Mouse (Mus musculus) lung, embryonic 15.5 days (tissue): ENCODE data around the gene A3galt2. TPM values are rescaled to one million over a fixed set of nuclear protein-coding genes. Genes with fewer than 3 reads are reported as not detected.

Experiments used
- ATAC-seq: fragments of 200-750 bp; cut with Nextera tagmentation; 2 replicates; pipeline ENCODE4 v1.8.0; 2017; ENCODE audit warnings: moderate number of reproducible peaks, borderline replicate concordance; ENCODE audit not compliant: low FRiP score, low TSS enrichment; ENCODE audit errors: extremely low read depth
- H3K27ac ChIP-seq: fragments of 300-500 bp; sonication (generic); 2 replicates; pipeline ENCODE4 v1.5.1; 2015; ENCODE audit warnings: moderate library complexity, mild to moderate bottlenecking, inconsistent platforms
- H3K27me3 ChIP-seq: fragments of 300-500 bp; sonication (generic); 2 replicates; pipeline ENCODE4 v1.6.1; 2015; ENCODE audit warnings: inconsistent platforms
- H3K36me3 ChIP-seq: fragments of 300-500 bp; sonication (generic); 2 replicates; pipeline ENCODE4 v1.6.1; 2015; ENCODE audit warnings: inconsistent platforms
- H3K4me1 ChIP-seq: fragments of 300-500 bp; sonication (generic); 2 replicates; pipeline ENCODE4 v1.6.1; 2015; ENCODE audit warnings: inconsistent platforms
- H3K4me2 ChIP-seq: fragments of 300-500 bp; sonication (generic); 2 replicates; pipeline ENCODE4 v1.6.1; 2015; ENCODE audit warnings: inconsistent platforms, mild to moderate bottlenecking, moderate library complexity
- H3K4me3 ChIP-seq: fragments of 300-500 bp; sonication (generic); 2 replicates; pipeline ENCODE4 v1.5.1; 2015; ENCODE audit warnings: mild to moderate bottlenecking, inconsistent platforms
- H3K9ac ChIP-seq: fragments of 300-500 bp; sonication (generic); 2 replicates; pipeline ENCODE4 v1.6.1; 2015; ENCODE audit warnings: inconsistent platforms
- H3K9me3 ChIP-seq: fragments of 300-500 bp; sonication (generic); 2 replicates; pipeline ENCODE4 v1.6.1; 2016; ENCODE audit warnings: inconsistent platforms
- WGBS: fragments of 180-500 bp; shearing (Covaris S2); methylation state at CpG from one replicate; pipeline ENCODE4 v1.1.7; 2015; 5-methylcytosine and 5-hydroxymethylcytosine counted together
- polyA plus RNA-seq: library from polyadenylated mRNA; unstranded; fragments of >200 nt; fragmentation: Nextera tagmentation; extraction: Ambion mirVana; gene quantifications from 2 replicates; pipeline ENCODE4 v1.2.1, GENCODE M21; 2015

A3galt2 gene
- polyA plus RNA-seq, 1 experiment from 2014 or later: 0.20 TPM

GRCm38 (mm10) chr4:128742379-128742970 lies 12.7 kb upstream of the A3galt2 start:
- no peaks in the 10 kb centered on the region for H3K27me3 ChIP-seq
- WGBS: 62% methylated on average over 10 of the region's 10 CpGs
- no peak overlapping the region for H3K27ac ChIP-seq
- H3K9ac ChIP-seq: no peak overlapping the region
- no peaks in the 10 kb centered on the region for H3K9me3 ChIP-seq
- H3K4me3 ChIP-seq: no peak overlapping the region
- peaks cover 45% of the 10 kb centered on the region for H3K36me3 ChIP-seq
- peaks cover 17% of the 10 kb centered on the region for H3K4me1 ChIP-seq
- H3K4me2 ChIP-seq: no peak overlapping the region
- no peak for ATAC-seq

- no peak overlapping the region for H3K4me2 ChIP-seq
- no peak overlapping the region for H3K4me3 ChIP-seq
- no peak for ATAC-seq
- no peaks in the 10 kb centered on the region for H3K27me3 ChIP-seq
- no peak overlapping the region for H3K27ac ChIP-seq
- H3K9me3 ChIP-seq: no peaks in the 10 kb centered on the region
- H3K9ac ChIP-seq: no peak overlapping the region
- peaks cover 51% of the 10 kb centered on the region for H3K36me3 ChIP-seq
- WGBS: 74% methylated on average over 12 of the region's 12 CpGs
- H3K4me1 ChIP-seq: peaks cover 12% of the 10 kb centered on the region
Observed at GRCm38 (mm10) chr4:128743031-128743626, 12.0 kb upstream of the A3galt2 start.

GRCm38 (mm10) chr4:128745160-128745559 lies 10.0 kb upstream of the A3galt2 start:
- ATAC-seq: no peak
- no peak overlapping the region for H3K9ac ChIP-seq
- WGBS: 83% methylated on average over 8 of the region's 8 CpGs
- H3K36me3 ChIP-seq: peaks cover 72% of the 10 kb centered on the region
- no peak overlapping the region for H3K4me3 ChIP-seq
- no peaks in the 10 kb centered on the region for H3K9me3 ChIP-seq
- no peaks in the 10 kb centered on the region for H3K27me3 ChIP-seq
- peaks cover 7% of the 10 kb centered on the region for H3K4me1 ChIP-seq
- no peak overlapping the region for H3K27ac ChIP-seq
- H3K4me2 ChIP-seq: no peak overlapping the region

GRCm38 (mm10) chr4:128747614-128748270 lies 7.4 kb upstream of the A3galt2 start:
- ATAC-seq: no peak
- Histone ChIP-seq H3K4me2 (no peak overlapping the region), H3K27me3 (no peaks in the 10 kb centered on the region), H3K27ac (no peak overlapping the region), H3K4me3 (no peak overlapping the region), H3K9me3 (no peaks in the 10 kb centered on the region), H3K9ac (no peak overlapping the region), H3K4me1 (no peaks in the 10 kb centered on the region), H3K36me3 (peaks cover 96% of the 10 kb centered on the region)
- 55% methylated on average over 22 of the region's 22 CpGs for WGBS

- ATAC-seq: no peak
- H3K27me3 ChIP-seq: no peaks in the 10 kb centered on the region
- H3K4me2 ChIP-seq: no peak overlapping the region
- peaks cover 97% of the 10 kb centered on the region for H3K36me3 ChIP-seq
- H3K27ac ChIP-seq: no peak overlapping the region
- H3K9me3 ChIP-seq: no peaks in the 10 kb centered on the region
- H3K4me1 ChIP-seq: no peaks in the 10 kb centered on the region
- no peak overlapping the region for H3K4me3 ChIP-seq
- no peak overlapping the region for H3K9ac ChIP-seq
- 93% methylated on average over 7 of the region's 7 CpGs for WGBS
Observed at GRCm38 (mm10) chr4:128748309-128748708, 6.9 kb upstream of the A3galt2 start.

DNA sequence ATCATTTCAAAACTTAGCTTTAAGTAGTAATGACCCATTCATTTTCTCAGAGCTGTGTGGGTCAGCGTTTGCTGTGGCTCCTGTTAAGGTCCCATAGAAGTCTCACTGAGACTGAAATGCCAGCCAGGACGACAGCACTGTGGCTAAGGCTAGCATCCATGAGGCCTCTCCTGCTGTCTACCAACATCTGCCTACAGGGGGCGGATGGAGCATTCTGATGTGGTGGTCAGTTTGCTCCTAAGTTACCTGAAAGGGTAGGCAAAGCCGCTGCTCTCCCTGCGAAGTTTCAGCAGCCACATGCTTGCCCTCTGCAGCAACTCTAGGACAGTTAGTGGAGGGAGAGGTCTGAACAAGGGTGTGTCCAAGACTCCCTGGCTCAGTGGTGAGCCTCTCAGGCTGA lies 4.2 kb upstream of the A3galt2 start:
- no peaks in the 10 kb centered on the region for H3K27me3 ChIP-seq
- no peak for ATAC-seq
- H3K27ac ChIP-seq: no peak overlapping the region
- H3K4me1 ChIP-seq: no peaks in the 10 kb centered on the region
- 63% methylated on average over 5 of the region's 5 CpGs for WGBS
- H3K9ac ChIP-seq: no peak overlapping the region
- no peak overlapping the region for H3K4me2 ChIP-seq
- no peak overlapping the region for H3K4me3 ChIP-seq
- peaks cover 79% of the 10 kb centered on the region for H3K36me3 ChIP-seq
- H3K9me3 ChIP-seq: no peaks in the 10 kb centered on the region

DNA sequence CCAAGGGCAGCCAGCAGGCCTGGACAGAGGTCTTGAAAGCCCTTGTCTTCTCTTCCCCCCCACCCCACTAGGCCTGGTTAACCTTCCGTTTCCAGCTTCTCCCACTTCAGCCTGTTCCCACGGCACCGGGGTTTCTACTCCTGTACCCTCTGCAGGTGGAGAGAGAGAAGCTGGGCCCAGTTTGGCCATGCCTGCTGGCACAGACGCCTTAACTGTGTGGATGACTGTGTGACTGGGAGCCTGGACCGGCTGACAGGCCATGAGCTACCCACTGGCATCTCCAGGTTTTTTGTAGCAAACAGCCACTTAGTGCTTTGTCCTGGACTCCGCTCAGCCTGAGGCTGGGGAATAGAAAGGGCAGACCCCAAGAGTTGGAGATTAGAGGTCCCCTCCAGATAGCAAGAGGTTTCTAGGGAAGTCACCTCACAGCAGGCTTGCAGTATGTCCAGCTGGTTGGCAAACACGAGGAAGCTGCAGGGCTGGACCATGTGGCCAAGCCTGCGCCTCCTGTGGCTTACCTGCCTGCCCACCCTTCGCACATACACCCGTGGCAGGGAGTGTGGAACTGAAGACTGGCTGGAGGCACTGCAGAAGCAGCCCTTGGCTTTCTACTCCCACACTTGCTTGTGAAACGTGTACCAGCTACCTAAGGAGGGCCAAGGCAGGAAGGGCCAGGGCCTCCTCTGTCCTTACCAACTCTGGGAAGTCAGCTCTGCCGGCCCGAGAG lies 3.0 kb upstream of the A3galt2 start:
- H3K4me3 ChIP-seq: no peak overlapping the region
- no peaks in the 10 kb centered on the region for H3K27me3 ChIP-seq
- no peak overlapping the region for H3K27ac ChIP-seq
- H3K4me2 ChIP-seq: no peak overlapping the region
- peaks cover 67% of the 10 kb centered on the region for H3K36me3 ChIP-seq
- H3K4me1 ChIP-seq: no peaks in the 10 kb centered on the region
- no peak; the same call in 1 of the 2 replicates for ATAC-seq
- H3K9me3 ChIP-seq: no peaks in the 10 kb centered on the region
- WGBS: 84% methylated on average over 13 of the region's 13 CpGs
- H3K9ac ChIP-seq: no peak overlapping the region

DNA sequence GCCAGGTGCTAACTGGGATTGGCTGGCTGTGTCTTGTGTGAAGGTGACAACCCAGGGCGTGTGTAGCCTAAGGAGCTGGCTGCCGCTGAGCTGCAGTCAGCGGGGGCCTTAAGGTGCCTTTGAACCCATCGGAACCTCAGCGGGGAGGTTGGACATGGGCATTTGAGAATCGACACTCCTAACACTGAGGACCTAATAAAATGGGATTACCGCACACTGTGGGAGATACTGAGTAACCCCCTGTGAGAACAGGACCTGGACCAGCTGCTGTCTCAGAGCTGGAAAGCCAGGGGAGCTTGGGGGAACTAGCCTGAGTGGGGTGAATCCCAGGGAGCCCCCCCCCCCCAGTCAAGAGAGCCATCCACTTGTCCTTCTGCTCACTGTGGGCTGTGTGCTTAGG lies 1.6 kb upstream of the A3galt2 start:
- Histone ChIP-seq H3K27me3 (no peaks in the 10 kb centered on the region), H3K27ac (no peak overlapping the region), H3K4me1 (no peaks in the 10 kb centered on the region), H3K36me3 (peaks cover 54% of the 10 kb centered on the region), H3K9ac (no peak overlapping the region), H3K4me2 (no peak overlapping the region), H3K4me3 (no peak overlapping the region), H3K9me3 (no peaks in the 10 kb centered on the region)
- WGBS: 89% methylated on average over 7 of the region's 7 CpGs
- ATAC-seq: no peak

DNA sequence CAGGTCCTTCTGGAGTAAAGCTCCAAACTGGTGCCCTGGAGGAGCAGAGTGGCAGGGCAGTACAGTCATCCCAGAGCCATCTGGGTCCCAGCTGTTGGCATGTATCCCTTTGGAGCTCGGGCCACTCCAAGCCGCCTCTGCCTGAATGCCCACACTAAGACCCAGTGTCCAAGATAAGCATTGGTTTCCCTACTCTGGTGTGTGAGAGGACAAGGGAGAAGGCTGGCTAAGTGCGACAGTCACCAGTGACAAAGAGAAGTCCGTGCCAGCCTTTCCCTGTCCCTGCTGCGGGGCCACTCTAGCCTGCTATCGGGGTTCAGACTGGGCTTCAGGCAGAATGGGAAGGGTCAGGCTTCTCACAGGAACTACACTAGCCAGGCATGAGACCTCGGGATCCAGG lies 736 bp downstream of the A3galt2 start:
- no peaks in the 10 kb centered on the region for H3K27me3 ChIP-seq
- H3K36me3 ChIP-seq: peaks cover 32% of the 10 kb centered on the region
- H3K4me3 ChIP-seq: no peak overlapping the region
- no peak for ATAC-seq
- no peaks in the 10 kb centered on the region for H3K4me1 ChIP-seq
- H3K9ac ChIP-seq: no peak overlapping the region
- 63% methylated on average over 7 of the region's 7 CpGs for WGBS
- H3K27ac ChIP-seq: 0 out of 2 replicates have a peak overlapping the region, but pooled peaks have one; percentile 1
- H3K4me2 ChIP-seq: no peak overlapping the region
- no peaks in the 10 kb centered on the region for H3K9me3 ChIP-seq

DNA sequence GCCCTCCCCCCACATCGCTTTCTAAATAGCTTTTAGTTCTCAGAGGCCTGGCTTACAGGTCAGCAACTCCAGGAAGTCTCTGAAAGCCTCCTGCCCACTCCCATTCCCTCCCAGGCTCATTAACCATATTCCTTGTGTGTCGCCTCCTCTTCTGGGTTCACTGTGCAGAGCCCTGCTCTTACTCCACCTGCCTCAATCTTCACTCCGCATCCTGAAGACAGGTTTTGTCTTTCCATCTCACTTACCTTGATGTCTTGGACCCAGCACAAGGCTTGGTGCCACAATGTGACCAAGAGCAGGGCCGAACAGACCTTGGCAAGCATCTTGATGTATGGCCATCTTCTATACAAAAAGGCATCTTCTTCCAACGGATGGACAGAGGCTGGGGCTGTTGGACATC lies 4.0 kb downstream of the A3galt2 start:
- Histone ChIP-seq H3K9me3 (no peaks in the 10 kb centered on the region), H3K4me2 (no peak overlapping the region), H3K4me1 (no peaks in the 10 kb centered on the region), H3K9ac (no peak overlapping the region), H3K27me3 (no peaks in the 10 kb centered on the region), H3K36me3 (peaks cover under 1% of the 10 kb centered on the region; the same call in 1 of the 2 replicates), H3K4me3 (no peak overlapping the region), H3K27ac (no peak overlapping the region)
- 77% methylated on average over 5 of the region's 5 CpGs for WGBS
- no peak for ATAC-seq

DNA sequence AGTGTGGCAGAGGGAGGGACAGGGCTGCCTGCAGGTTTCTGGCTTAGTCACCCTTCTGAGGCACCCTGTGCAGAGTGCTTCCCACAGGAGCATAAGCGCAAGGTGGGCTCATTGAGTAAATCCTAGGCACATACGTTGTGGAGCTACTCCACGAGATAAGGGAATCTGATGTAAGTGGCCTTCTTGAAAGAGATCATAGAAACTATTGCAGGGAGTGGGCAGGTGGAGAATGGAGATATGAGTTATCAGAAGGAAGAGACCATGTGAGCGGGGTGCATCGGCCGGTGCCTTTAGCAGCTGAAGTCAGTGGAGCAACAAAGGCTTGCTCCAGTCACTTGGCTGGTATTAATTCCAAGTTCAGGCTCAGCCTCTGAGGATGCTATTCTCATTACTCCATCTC lies 4.9 kb downstream of the A3galt2 start:
- H3K4me3 ChIP-seq: no peak overlapping the region
- no peaks in the 10 kb centered on the region for H3K27me3 ChIP-seq
- no peak for ATAC-seq
- no peak overlapping the region for H3K4me2 ChIP-seq
- no peaks in the 10 kb centered on the region for H3K9me3 ChIP-seq
- H3K9ac ChIP-seq: no peak overlapping the region
- no peaks in the 10 kb centered on the region for H3K4me1 ChIP-seq
- H3K27ac ChIP-seq: no peak overlapping the region
- H3K36me3 ChIP-seq: no peaks in the 10 kb centered on the region
- WGBS: 76% methylated on average over 6 of the region's 6 CpGs

DNA sequence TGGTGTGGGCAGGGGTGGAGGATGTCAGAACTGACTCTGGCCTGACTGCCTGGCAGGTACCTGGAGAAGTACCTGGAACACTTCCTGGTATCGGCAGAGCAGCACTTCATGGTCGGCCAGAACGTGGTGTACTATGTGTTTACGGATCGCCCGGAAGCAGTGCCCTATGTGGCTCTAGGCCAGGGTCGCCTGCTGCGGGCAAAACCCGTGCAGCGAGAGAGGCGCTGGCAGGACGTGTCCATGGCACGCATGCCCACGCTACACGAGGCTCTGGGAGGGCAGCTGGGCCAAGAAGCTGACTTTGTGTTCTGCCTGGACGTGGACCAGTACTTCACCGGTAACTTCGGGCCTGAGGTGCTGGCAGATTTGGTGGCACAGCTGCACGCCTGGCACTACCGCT lies 11.8 kb downstream of the A3galt2 start:
- no peaks in the 10 kb centered on the region for H3K27me3 ChIP-seq
- H3K27ac ChIP-seq: no peak overlapping the region
- H3K9ac ChIP-seq: no peak overlapping the region
- ATAC-seq: no peak; the same call in 1 of the 2 replicates
- H3K4me1 ChIP-seq: peaks cover 11% of the 10 kb centered on the region; the same call in 1 of the 2 replicates
- H3K9me3 ChIP-seq: no peaks in the 10 kb centered on the region
- no peaks in the 10 kb centered on the region for H3K36me3 ChIP-seq
- H3K4me2 ChIP-seq: no peak overlapping the region
- no peak overlapping the region for H3K4me3 ChIP-seq
- 88% methylated on average over 20 of the region's 20 CpGs for WGBS
